Mouse (Mus musculus) intestine, postnatal 0 days (tissue): Measurements from ENCODE around the gene Atf6b. TPM values are rescaled to one million over a fixed set of nuclear protein-coding genes. Genes with fewer than 3 reads are reported as not detected.
A peak's percentile ranks its signal among the peaks of the same experiment; 100 is the strongest.

ENCODE experiments used
- ATAC-seq: fragments of 200-750 bp; cut with Nextera tagmentation; 2 replicates; pipeline ENCODE4 v1.8.0; 2017; ENCODE audit warnings: mild to moderate bottlenecking, moderate TSS enrichment, moderate library complexity
- H3K27ac ChIP-seq: fragments of 300-500 bp; sonication (generic); 2 replicates; pipeline ENCODE4 v1.5.1; 2014; ENCODE audit warnings: mild to moderate bottlenecking, low read depth, low read length, moderate library complexity
- H3K27me3 ChIP-seq: fragments of 300-500 bp; sonication (generic); replicated peaks from 2 replicates; pipeline ENCODE4 v1.6.1; 2014; ENCODE audit warnings: low read length, mixed read lengths; ENCODE audit not compliant: control insufficient read depth, insufficient read depth
- H3K36me3 ChIP-seq: fragments of 300-500 bp; sonication (generic); 2 replicates; pipeline ENCODE4 v1.6.1; 2014; ENCODE audit warnings: mild to moderate bottlenecking, moderate library complexity; ENCODE audit not compliant: control insufficient read depth, insufficient read depth
- H3K4me1 ChIP-seq: fragments of 300-500 bp; sonication (generic); replicated peaks from 2 replicates; pipeline ENCODE4 v1.6.1; 2014; ENCODE audit warnings: antibody characterized with exemption, low read length, mixed read lengths; ENCODE audit not compliant: control insufficient read depth, insufficient read depth
- H3K4me2 ChIP-seq: fragments of 300-500 bp; sonication (generic); replicated peaks from 2 replicates; pipeline ENCODE4 v1.6.1; 2014; ENCODE audit warnings: low read depth, mild to moderate bottlenecking, moderate library complexity
- H3K4me3 ChIP-seq: fragments of 300-500 bp; sonication (generic); 2 replicates; pipeline ENCODE4 v1.5.1; 2014; ENCODE audit warnings: low read depth, low read length
- H3K9ac ChIP-seq: fragments of 300-500 bp; sonication (generic); 2 replicates; pipeline ENCODE4 v1.6.1; 2014; ENCODE audit warnings: mild to moderate bottlenecking, low read depth, low read length
- H3K9me3 ChIP-seq: fragments of 300-500 bp; sonication (generic); 2 replicates; pipeline ENCODE4 v1.6.1; 2016; ENCODE audit warnings: mixed run types; ENCODE audit not compliant: control insufficient read depth
- CTCF ChIP-seq: sonication (generic); IDR thresholded peaks from 2 replicates; pipeline ENCODE4 v1.5.1; 2016; ENCODE audit warnings: low read depth, mild to moderate bottlenecking, control low read depth, antibody characterized with exemption, moderate library complexity
- WGBS: fragments of 180-500 bp; shearing (Covaris S2); extraction: QIAGEN DNeasy Blood & Tissue Kit; methylation state at CpG from one replicate; pipeline ENCODE4 v1.1.7; 2014; 5-methylcytosine and 5-hydroxymethylcytosine counted together
- polyA plus RNA-seq: library from polyadenylated mRNA; unstranded; fragments of >200 nt; fragmentation: Nextera tagmentation; extraction: Ambion mirVana; gene quantifications from 2 replicates; pipeline ENCODE4 v1.2.1, GENCODE M21; 2015

Atf6b gene
- polyA plus RNA-seq, 1 experiment from 2014 or later = 22.9 TPM

- Histone ChIP-seq H3K4me2 (no peak overlapping the region), H3K4me3 (no peak overlapping the region), H3K9me3 (no peaks in the 10 kb centered on the region), H3K36me3 (no peaks in the 10 kb centered on the region), H3K27ac (no peak overlapping the region), H3K4me1 (peaks cover 5% of the 10 kb centered on the region), H3K9ac (no peak overlapping the region), H3K27me3 (peaks cover 7% of the 10 kb centered on the region; the same call in 1 of the 2 replicates)
- ATAC-seq = no peak
- TF ChIP-seq CTCF = no peak
- 45% methylated on average over 1 of the region's 1 CpGs for WGBS
These were observed 16.6 kb downstream of the Atf6b start for GRCm38 (mm10) chr17:34663558-34663957.

GRCm38 (mm10) chr17:34664472-34664871 is 17.5 kb downstream of the Atf6b start:
- Histone ChIP-seq H3K36me3 (no peaks in the 10 kb centered on the region), H3K9me3 (no peaks in the 10 kb centered on the region), H3K4me3 (no peak overlapping the region), H3K27ac (no peak overlapping the region), H3K4me2 (no peak overlapping the region), H3K9ac (no peak overlapping the region), H3K4me1 (peaks cover 5% of the 10 kb centered on the region), H3K27me3 (no peaks in the 10 kb centered on the region)
- no peak for ATAC-seq
- TF ChIP-seq CTCF = no peak
- 74% methylated on average over 7 of the region's 7 CpGs for WGBS

GRCm38 (mm10) chr17:34670235-34670634 is 23.3 kb downstream of the Atf6b start, which contains the start of gene Tnxb:
Gene Tnxb, plus strand, starts transcription at chr17:34670535.
- ATAC-seq = no peak
- Histone ChIP-seq H3K9me3 (no peaks in the 10 kb centered on the region), H3K4me3 (peak within 1 kb of the TSS; percentile 20), H3K36me3 (peaks cover 7% of the 10 kb centered on the region; the same call in 1 of the 2 replicates), H3K27me3 (peaks cover 53% of the 10 kb centered on the region), H3K4me2 (peak within 1 kb of the TSS; percentile 41), H3K4me1 (no peaks in the 10 kb centered on the region), H3K9ac (no peak within 1 kb of the TSS), H3K27ac (no peak within 1 kb of the TSS)
- no peak for TF ChIP-seq CTCF
- WGBS = 59% methylated on average over 7 of the region's 7 CpGs

- peak; percentile 50 for TF ChIP-seq CTCF
- no peak overlapping the region for H3K27ac ChIP-seq
- 12% methylated on average over 87 of the region's 93 CpGs for WGBS
- H3K9ac ChIP-seq = no peak overlapping the region
- H3K27me3 ChIP-seq = peaks cover 53% of the 10 kb centered on the region
- H3K4me3 ChIP-seq = peak overlapping the region; percentile 20
- H3K4me1 ChIP-seq = no peaks in the 10 kb centered on the region
- no peak for ATAC-seq
- no peaks in the 10 kb centered on the region for H3K9me3 ChIP-seq
- H3K36me3 ChIP-seq = peaks cover 7% of the 10 kb centered on the region; the same call in 1 of the 2 replicates
- peak overlapping the region; percentile 41 for H3K4me2 ChIP-seq
These were observed 24.5 kb downstream of the Atf6b start for GRCm38 (mm10) chr17:34671151-34672066.

GRCm38 (mm10) chr17:34672246-34672792 is 25.4 kb downstream of the Atf6b start:
- TF ChIP-seq CTCF = no peak
- peaks cover 7% of the 10 kb centered on the region; the same call in 1 of the 2 replicates for H3K36me3 ChIP-seq
- H3K4me2 ChIP-seq = peak overlapping the region; percentile 41; the same call in 1 of the 2 replicates
- H3K27me3 ChIP-seq = peaks cover 53% of the 10 kb centered on the region
- H3K27ac ChIP-seq = no peak overlapping the region
- peak overlapping the region; percentile 20 for H3K4me3 ChIP-seq
- no peaks in the 10 kb centered on the region for H3K9me3 ChIP-seq
- no peak overlapping the region for H3K9ac ChIP-seq
- WGBS = 39% methylated on average over 49 of the region's 49 CpGs
- no peaks in the 10 kb centered on the region for H3K4me1 ChIP-seq
- ATAC-seq = no peak

- 85% methylated on average over 7 of the region's 7 CpGs for WGBS
- TF ChIP-seq CTCF = no peak
- H3K9ac ChIP-seq = no peak overlapping the region
- no peaks in the 10 kb centered on the region for H3K9me3 ChIP-seq
- H3K4me1 ChIP-seq = no peaks in the 10 kb centered on the region
- no peak overlapping the region for H3K27ac ChIP-seq
- peaks cover 53% of the 10 kb centered on the region for H3K27me3 ChIP-seq
- no peak overlapping the region for H3K4me2 ChIP-seq
- ATAC-seq = no peak
- H3K36me3 ChIP-seq = peaks cover 7% of the 10 kb centered on the region; the same call in 1 of the 2 replicates
- no peak overlapping the region for H3K4me3 ChIP-seq
These were observed 26.2 kb downstream of the Atf6b start for GRCm38 (mm10) chr17:34673139-34673538.
